Mouse (Mus musculus): ENCODE measurements at regions not wholly inside any gene's neighbourhood (a gene's known extent, or its start where the extent isn't known, plus 50 kb on each side); places are given as distances from the start of the nearest gene placed in this dataset.
"Not testable (repeated sequence)": the region's sequence is repeated elsewhere in the genome, so short reads cannot be mapped to it uniquely, and the experiment has no call there.

DNA sequence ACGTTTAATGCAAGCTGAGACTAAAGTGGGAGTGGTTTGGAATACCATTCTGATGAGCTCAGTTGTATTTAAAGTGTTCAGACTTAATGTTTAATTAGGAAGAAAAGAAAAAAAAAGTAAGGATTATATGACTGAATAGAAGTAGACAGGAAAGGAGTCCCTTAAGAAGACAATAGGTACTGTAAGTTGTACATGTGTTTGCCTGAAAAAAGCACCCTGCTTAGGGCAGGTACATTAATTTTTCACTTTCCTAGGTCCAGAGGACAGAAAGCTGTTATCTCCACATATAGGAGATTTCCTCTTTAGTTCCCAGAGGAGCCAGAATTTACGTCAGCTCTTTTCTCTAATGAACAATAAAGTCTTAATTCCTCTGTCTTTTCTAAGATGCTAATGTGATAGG, 58.5 kb downstream of the Olfr987 start:
- DNase-seq (ENCODE audit: low read depth, low spot score) (no peak), ATAC-seq (no peak)
- CTCF ChIA-PET: no interaction called here
- peaks cover 35% of the 10 kb centered on the region for H3K27me3 ChIP-seq
- in situ Hi-C loops (cut with MboI; ENCODE audit: low pct_unique_long_range_greater_than_20kb): no loop called here
- POLR2A ChIA-PET: no interaction called here
- no peak for TF ChIP-seq CTCF (IDR thresholded peaks at IDR 0.05)

DNA sequence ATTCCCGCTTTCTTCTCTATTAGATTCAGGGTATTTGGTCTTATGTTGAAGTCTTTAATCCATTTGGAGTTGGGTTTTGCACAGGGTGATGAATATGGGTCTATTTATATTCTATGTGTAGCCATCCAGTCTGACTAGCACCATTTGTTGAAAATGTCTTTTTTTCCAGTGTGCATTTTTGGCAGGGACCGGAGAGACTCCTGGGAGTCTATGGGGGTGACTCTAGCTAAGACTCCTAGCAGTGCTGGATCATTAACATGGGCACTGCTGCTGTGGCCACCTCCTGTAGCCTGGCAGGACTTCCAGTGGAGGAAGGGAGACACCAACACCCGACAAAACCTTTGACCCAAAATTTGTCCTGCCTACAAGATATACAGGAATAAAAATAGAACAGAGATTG, 61.0 kb downstream of the Olfr987 start:
- ATAC-seq (no peak), DNase-seq (ENCODE audit: low read depth, low spot score) (no peak)
- CTCF ChIA-PET: no interaction called here
- no peak for TF ChIP-seq CTCF (IDR thresholded peaks at IDR 0.05)
- in situ Hi-C loops (cut with MboI; ENCODE audit: low pct_unique_long_range_greater_than_20kb): no loop called here
- POLR2A ChIA-PET: no interaction called here
- H3K27me3 ChIP-seq: peaks cover 47% of the 10 kb centered on the region

DNA sequence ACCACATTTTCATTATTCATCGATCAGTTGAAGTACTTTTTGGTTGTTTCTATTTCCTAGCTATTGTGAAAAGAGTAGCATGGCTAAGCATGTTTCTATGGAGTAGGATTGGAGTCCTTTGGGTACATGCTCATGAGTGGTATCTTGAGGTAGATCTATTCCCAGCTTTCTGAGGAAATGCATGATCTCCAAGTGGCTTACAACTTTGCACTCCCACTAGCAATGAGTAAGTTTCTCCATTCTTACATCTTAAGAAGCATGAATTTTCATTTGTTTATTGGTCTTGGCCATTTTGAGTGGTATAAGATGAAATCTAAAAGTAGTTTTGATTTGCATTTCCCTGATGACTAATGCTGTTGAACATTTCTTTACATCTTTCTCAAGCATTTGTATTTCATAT, 61.7 kb downstream of the Olfr987 start:
- peaks cover 46% of the 10 kb centered on the region for H3K27me3 ChIP-seq
- no peak for DNase-seq (ENCODE audit: low read depth, low spot score)
- no peak for TF ChIP-seq CTCF (IDR thresholded peaks at IDR 0.05)
- ChIA-PET POLR2A (no interaction called here), CTCF (no interaction called here)
- no peak for ATAC-seq
- in situ Hi-C loops (cut with MboI; ENCODE audit: low pct_unique_long_range_greater_than_20kb): no loop called here

DNA sequence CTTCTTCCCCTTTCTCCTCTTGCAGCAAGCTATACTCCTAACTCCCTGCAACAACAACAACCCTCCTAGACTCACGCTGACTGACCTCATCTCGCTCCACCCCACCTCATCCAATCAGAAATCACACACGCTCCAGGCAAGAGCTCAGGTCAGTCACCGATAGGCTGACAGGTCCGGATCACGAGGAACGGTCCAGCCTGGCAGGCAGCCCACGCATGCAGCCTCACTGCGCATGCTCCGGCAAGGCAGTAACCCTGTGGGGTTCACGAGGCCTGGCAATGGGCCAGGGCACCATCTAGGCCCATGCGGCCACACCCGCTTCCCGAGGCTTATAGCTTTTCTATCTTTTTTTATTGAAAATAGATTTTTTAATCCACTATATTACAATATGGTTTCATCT, 69.8 kb upstream of the Lrrc55 start:
- ATAC-seq; CTCF ChIA-PET; in situ Hi-C loops (cut with MboI; ENCODE audit: low pct_unique_long_range_greater_than_20kb); DNase-seq (ENCODE audit: low read depth, low spot score); POLR2A ChIA-PET: not testable (repeated sequence)
- H3K27me3 ChIP-seq: peaks cover 41% of the 10 kb centered on the region

DNA sequence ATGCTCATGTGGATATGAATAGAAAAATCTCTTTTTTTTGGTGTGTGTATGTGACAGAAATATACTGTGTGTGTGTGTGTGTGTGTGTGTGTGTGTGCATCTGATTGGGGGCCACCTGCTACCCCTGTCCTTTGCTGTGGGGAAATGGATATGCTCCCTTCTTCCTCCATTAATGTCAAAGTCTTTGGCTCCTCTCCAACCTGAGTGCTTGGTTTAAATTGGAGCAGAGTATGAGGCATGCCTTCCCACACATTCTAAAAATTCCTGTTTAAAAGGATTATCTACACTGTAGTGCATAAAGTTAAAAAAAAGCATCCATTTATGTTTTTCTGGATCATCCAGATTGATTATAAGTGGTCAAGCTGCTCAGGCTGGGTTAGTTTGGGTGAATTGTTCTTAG, 68.7 kb upstream of the Lrrc55 start:
- TF ChIP-seq CTCF (IDR thresholded peaks at IDR 0.05): no peak
- CTCF ChIA-PET: no interaction called here
- H3K27me3 ChIP-seq: peaks cover 41% of the 10 kb centered on the region
- in situ Hi-C loops (cut with MboI; ENCODE audit: low pct_unique_long_range_greater_than_20kb): no loop called here
- POLR2A ChIA-PET: no interaction called here
- DNase-seq (ENCODE audit: low read depth, low spot score): no peak
- no peak for ATAC-seq

DNA sequence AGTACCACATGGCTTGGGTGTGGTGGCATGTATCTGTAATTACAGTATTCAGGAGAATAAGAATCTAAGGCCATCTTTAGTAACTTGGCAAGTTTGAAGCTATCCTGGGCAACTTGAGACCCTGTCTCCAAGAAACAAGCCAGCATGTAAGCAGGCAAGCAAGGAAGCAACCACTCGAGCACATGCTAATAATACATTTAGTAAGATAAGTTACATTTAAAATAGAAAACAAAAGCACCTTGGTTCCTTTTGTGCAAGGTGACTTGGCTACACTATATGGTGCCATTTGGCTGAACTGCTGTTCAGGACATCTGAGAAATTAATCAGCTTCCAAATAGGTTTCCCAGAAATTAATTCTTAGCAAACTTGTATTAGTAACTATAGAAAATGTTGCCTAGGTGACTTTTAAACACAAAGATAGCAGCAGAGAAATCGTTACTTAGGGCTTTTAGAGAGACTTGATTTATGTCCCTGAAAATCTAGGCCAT, 68.1 kb upstream of the Lrrc55 start:
- no peak for TF ChIP-seq CTCF (IDR thresholded peaks at IDR 0.05)
- CTCF ChIA-PET: no interaction called here
- peaks cover 40% of the 10 kb centered on the region for H3K27me3 ChIP-seq
- POLR2A ChIA-PET: no interaction called here
- in situ Hi-C loops (cut with MboI; ENCODE audit: low pct_unique_long_range_greater_than_20kb): no loop called here
- no peak for DNase-seq (ENCODE audit: low read depth, low spot score)
- ATAC-seq: no peak

DNA sequence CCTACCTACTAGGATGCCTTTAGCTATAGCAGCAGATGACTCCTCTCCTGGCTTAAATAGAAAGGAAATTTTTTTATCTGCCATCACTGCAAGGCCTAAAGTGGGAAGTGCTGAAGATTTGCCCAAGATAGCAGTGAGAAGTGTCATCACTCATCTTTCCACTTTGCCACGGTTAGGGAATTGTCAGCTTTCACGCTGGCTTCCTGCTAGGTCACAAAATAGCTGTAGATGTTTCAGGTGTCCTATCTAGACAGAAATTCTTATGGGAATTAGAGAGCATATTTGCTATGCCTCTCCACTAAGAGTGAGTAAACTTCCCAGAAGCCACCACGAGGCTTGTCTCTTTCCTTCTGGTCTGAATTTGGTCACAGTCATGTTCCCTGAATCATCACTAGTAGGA, 60.4 kb upstream of the Lrrc55 start:
- peaks cover 11% of the 10 kb centered on the region for H3K27me3 ChIP-seq
- in situ Hi-C loops (cut with MboI; ENCODE audit: low pct_unique_long_range_greater_than_20kb): no loop called here
- ATAC-seq (no peak), DNase-seq (ENCODE audit: low read depth, low spot score) (no peak)
- ChIA-PET CTCF (interaction anchor here (1.6 kb wide), 1 partner anchor 10 kb away, joined by 7 read pairs; no protein-coding TSS in a partner anchor), POLR2A (no interaction called here)
- no peak for TF ChIP-seq CTCF (IDR thresholded peaks at IDR 0.05)

DNA sequence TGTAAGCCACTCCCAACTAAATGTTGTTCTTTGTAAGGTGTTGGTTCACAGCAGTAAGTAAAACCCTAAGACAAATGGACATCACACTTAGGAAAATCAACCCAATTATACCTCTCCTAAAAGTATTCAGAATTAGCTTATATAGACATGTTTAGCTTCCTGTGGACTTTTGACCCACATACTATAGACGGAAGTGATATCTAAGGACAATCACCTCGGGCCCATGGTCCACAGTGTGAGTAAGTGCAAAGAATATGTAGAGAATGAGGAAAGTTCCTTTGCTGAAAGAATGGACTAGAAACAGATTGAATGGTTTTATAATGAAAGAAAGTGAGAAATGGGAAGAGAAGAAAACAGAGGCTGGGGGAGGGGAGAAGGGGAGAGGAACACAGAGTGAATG, 58.6 kb upstream of the Lrrc55 start:
- CTCF ChIA-PET: interaction anchor here (1.6 kb wide), 1 partner anchor 9 kb away, joined by 7 read pairs; no protein-coding TSS in a partner anchor

DNA sequence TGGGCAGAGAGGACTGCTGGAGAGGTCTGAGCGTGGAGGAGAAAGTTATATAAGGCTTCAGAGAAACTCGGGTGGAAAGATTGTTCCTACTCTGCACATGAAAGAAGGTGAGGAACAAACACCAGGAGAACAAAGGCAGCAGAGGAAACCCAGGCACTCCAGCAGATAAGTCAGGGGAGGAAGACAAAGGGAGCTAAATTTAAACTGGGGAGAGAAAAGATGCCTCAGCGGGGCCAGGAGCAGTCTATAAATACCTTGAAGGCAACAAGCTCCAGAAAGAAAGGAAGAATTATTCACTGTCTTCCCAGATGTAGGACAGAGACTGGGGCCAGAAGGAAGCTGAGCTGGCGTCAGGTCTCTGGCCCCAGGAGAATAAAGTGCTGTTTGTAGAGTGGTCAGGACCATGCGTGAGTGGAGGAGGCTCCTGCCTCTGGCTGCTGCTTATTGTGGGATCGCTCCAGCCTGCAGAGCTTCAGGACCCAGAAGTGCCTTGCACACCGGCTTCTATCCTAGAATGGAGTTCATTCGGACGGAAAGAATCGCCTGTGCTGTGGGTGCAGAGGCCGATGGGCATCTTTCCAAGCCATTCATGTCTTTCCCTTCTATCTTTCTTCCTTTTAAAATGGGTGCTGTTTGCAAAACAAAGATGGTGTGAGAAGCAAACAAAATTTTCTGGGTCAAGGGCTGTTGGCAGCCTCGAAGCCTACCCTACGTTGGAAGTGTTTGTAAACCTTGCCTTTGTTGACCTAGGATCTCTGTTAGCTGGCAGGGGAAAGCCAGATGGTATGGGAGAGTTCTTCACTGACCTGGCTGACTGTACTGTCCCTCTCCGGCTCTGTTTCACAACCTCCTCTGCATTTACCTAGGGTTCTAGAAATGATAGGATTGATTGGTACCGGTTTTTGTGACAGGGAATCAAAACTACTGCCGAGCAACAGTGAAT, 55.6 kb upstream of the Lrrc55 start:
- DNase-seq (ENCODE audit: low read depth, low spot score): no peak

More for the DNA sequence above, 58.6 kb upstream of the Lrrc55 start:
- POLR2A ChIA-PET: no interaction called here
- in situ Hi-C loops (cut with MboI; ENCODE audit: low pct_unique_long_range_greater_than_20kb): no loop called here
- peaks cover 22% of the 10 kb centered on the region for H3K27me3 ChIP-seq
- DNase-seq (ENCODE audit: low read depth, low spot score) (no peak), ATAC-seq (no peak)
- TF ChIP-seq CTCF (IDR thresholded peaks at IDR 0.05): no peak

DNA sequence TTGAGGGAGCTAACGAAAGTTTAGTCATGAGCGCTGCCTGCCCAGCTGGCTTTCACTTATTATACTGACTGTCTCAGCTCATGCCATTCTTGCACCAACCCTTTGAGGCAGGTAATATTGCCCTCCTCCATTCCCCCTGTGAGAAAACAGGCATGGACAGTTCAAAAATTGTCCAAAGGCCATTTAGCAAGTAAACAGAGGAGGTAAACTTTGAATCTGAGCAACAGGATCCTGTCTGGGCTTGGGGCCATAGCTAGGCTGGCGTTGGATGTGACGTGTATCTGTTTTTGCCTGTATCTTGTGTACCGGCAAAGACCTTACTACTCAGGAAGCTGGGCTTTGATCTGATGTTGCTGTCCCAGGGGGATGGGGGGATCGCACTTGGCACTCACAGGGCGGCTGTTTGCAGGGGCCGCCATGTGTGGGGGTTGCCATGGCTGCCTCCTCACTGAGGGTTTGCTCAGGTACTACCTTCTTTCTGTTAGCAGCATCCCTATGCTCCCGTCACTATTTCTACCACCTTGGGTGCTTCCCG, 53.1 kb upstream of the Lrrc55 start:
- CTCF ChIA-PET: interaction anchor here (0.9 to 5.4 kb wide), 2 partner anchors 125 to 267 kb away, joined by 4 to 54 read pairs; no protein-coding TSS in a partner anchor
- TF ChIP-seq CTCF (IDR thresholded peaks at IDR 0.05): no peak
- H3K27me3 ChIP-seq: peaks cover 26% of the 10 kb centered on the region
- in situ Hi-C loops (cut with MboI; ENCODE audit: low pct_unique_long_range_greater_than_20kb): no loop called here
- DNase-seq (ENCODE audit: low read depth, low spot score) (no peak), ATAC-seq (no peak)
- POLR2A ChIA-PET: no interaction called here

More for the DNA sequence above, 55.6 kb upstream of the Lrrc55 start:
- H3K27me3 ChIP-seq: peaks cover 26% of the 10 kb centered on the region
- in situ Hi-C loops (cut with MboI; ENCODE audit: low pct_unique_long_range_greater_than_20kb): no loop called here
- no peak for ATAC-seq
- TF ChIP-seq CTCF (IDR thresholded peaks at IDR 0.05): no peak
- POLR2A ChIA-PET: no interaction called here
- CTCF ChIA-PET: no interaction called here
